Mouse (Mus musculus) naive thymus-derived CD4-positive, alpha-beta T cell, adult 5 months (primary cell): Measurements from ENCODE around the gene Ajap1. TPM values are rescaled to one million over a fixed set of nuclear protein-coding genes. Genes with fewer than 3 reads are reported as not detected.

Experiments
- polyA plus RNA-seq: library from polyadenylated mRNA; unstranded; fragments of 100-300 nt; shearing (Covaris generic); gene quantifications from one replicate; pipeline ENCODE4 v1.2.1, GENCODE M21; 2017

Ajap1 gene
- polyA plus RNA-seq: not detected

DNA sequence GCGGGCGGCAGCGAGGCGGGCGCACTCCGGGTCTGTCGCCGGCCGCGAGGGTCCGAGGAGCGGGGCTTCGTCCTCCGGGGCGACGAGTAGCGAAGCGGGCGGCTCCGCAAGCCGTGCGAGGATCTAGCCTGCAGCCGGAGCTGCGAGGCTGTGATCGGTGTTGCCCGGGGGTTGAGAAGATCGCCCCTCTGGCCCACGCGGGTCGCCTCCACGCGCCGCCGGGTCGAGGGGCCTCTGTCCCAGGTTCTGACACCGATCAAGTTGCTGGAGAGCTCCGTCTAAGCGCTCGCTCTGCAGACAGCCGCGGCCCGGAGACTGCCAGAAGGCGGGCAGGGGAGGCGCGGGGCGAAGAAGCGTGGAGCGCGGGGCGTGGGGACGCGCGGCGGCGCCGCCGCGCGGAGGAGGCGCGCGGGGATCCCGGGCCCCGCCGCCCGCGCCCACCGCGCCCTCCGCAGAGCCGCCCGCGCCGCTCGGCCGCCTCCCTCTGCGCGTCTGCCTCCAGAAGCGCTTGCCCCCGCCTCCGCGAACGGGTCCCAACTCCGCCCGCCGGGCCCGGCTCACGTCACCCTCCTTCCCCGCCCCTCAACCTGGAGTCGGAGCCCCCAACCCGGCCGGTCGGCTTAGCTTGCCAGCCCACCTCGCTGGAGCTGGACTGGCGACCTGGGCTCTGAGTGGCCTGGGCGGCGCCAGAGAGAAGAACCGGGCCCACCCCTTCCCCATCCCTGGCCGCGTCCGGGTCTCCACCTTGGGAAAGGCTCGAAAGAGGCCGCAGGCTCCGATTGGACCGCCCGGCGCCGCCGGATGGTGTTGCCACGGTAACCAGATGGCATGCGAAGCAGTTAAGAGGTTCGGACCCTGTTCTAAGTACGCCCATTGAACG lies at the start of gene Ajap1:
TSS of gene Ajap1 (minus strand) at position 353 of the 880 bp plus-strand sequence.

